Mouse (Mus musculus) intestine, embryonic 14.5 days (tissue): ENCODE measurements at regions not wholly inside any gene's neighbourhood (a gene's known extent, or its start where the extent isn't known, plus 50 kb on each side); places are given as distances from the start of the nearest gene placed in this dataset.

ENCODE experiments used
- ATAC-seq: fragments of 200-750 bp; cut with Nextera tagmentation; replicated peaks from 2 replicates; pipeline ENCODE4 v1.8.0; 2017; ENCODE audit warnings: low read depth, moderate number of reproducible peaks, moderate TSS enrichment, moderate library complexity; ENCODE audit not compliant: low FRiP score, low TSS enrichment
- DNase-seq: peaks from one replicate; pipeline ENCODE4 v3.0.0-alpha.2; 2018; ENCODE audit warnings: low spot score
- H3K27ac ChIP-seq: fragments of 300-500 bp; sonication (generic); 2 replicates; pipeline ENCODE4 v1.5.1; 2014; ENCODE audit warnings: low read depth, mild to moderate bottlenecking, control low read depth
- H3K27me3 ChIP-seq: fragments of 300-500 bp; sonication (generic); replicated peaks from 2 replicates; pipeline ENCODE4 v1.6.1; 2014; ENCODE audit warnings: low read length, control low read depth; ENCODE audit not compliant: control insufficient read depth, insufficient read depth
- H3K36me3 ChIP-seq: fragments of 300-500 bp; sonication (generic); 2 replicates; pipeline ENCODE4 v1.6.1; 2014; ENCODE audit warnings: low read length, control low read depth; ENCODE audit not compliant: control insufficient read depth, insufficient read depth
- H3K4me1 ChIP-seq: fragments of 300-500 bp; sonication (generic); replicated peaks from 2 replicates; pipeline ENCODE4 v1.6.1; 2014; ENCODE audit warnings: low read length, control low read depth, mixed read lengths; ENCODE audit not compliant: control insufficient read depth, insufficient read depth
- H3K4me2 ChIP-seq: fragments of 300-500 bp; sonication (generic); 2 replicates; pipeline ENCODE4 v1.6.1; 2014; ENCODE audit warnings: low read length
- H3K4me3 ChIP-seq: fragments of 300-500 bp; sonication (generic); 2 replicates; pipeline ENCODE4 v1.5.1; 2014; ENCODE audit warnings: low read depth, low read length, control low read depth, mixed read lengths
- H3K9ac ChIP-seq: fragments of 300-500 bp; sonication (generic); 2 replicates; pipeline ENCODE4 v1.6.1; 2014; ENCODE audit warnings: mild to moderate bottlenecking, low read length
- H3K9me3 ChIP-seq: fragments of 300-500 bp; sonication (generic); 2 replicates; pipeline ENCODE4 v1.6.1; 2016; ENCODE audit warnings: low read length, control low read depth; ENCODE audit not compliant: control insufficient read depth
- WGBS: fragments of 180-500 bp; shearing (Covaris S2); extraction: QIAGEN DNeasy Blood & Tissue Kit; methylation state at CpG from one replicate; pipeline ENCODE4 v1.1.7; 2014; 5-methylcytosine and 5-hydroxymethylcytosine counted together

GRCm38 (mm10) chr5:52035339-52035738 is 155.0 kb downstream of the Dhx15 start:
- 86% methylated on average over 6 of the region's 6 CpGs for WGBS
- ATAC-seq: no peak
- H3K4me2 ChIP-seq: no peak overlapping the region

GRCm38 (mm10) chr5:52027478-52027877 is 162.8 kb downstream of the Dhx15 start:
- Histone ChIP-seq H3K27ac (no peak overlapping the region), H3K9me3 (no peaks in the 10 kb centered on the region), H3K27me3 (no peaks in the 10 kb centered on the region), H3K9ac (no peak overlapping the region), H3K4me3 (no peak overlapping the region), H3K36me3 (no peaks in the 10 kb centered on the region), H3K4me2 (no peak overlapping the region), H3K4me1 (no peaks in the 10 kb centered on the region)
- ATAC-seq: no peak
- DNase-seq: no peak
- 86% methylated on average over 4 of the region's 4 CpGs for WGBS

More at GRCm38 (mm10) chr5:52035339-52035738, 155.0 kb downstream of the Dhx15 start:
- Histone ChIP-seq H3K27ac (no peak overlapping the region), H3K4me3 (no peak overlapping the region), H3K4me1 (no peaks in the 10 kb centered on the region), H3K27me3 (no peaks in the 10 kb centered on the region), H3K36me3 (no peaks in the 10 kb centered on the region), H3K9me3 (no peaks in the 10 kb centered on the region), H3K9ac (no peak overlapping the region)
- no peak for DNase-seq

- H3K4me1 ChIP-seq: no peaks in the 10 kb centered on the region
- ATAC-seq (no peak), DNase-seq (no peak)
- H3K4me2 ChIP-seq: no peak overlapping the region
- H3K36me3 ChIP-seq: no peaks in the 10 kb centered on the region
- no peak overlapping the region for H3K9ac ChIP-seq
- no peaks in the 10 kb centered on the region for H3K27me3 ChIP-seq
- no peak overlapping the region for H3K27ac ChIP-seq
- H3K9me3 ChIP-seq: no peaks in the 10 kb centered on the region
- H3K4me3 ChIP-seq: no peak overlapping the region
- 70% methylated on average over 3 of the region's 3 CpGs for WGBS
Observed at GRCm38 (mm10) chr5:52026148-52026547, 164.2 kb downstream of the Dhx15 start.

- no peak for ATAC-seq
- no peak for DNase-seq
- WGBS: 86% methylated on average over 9 of the region's 9 CpGs
Observed at GRCm38 (mm10) chr5:52023212-52023611, 167.1 kb downstream of the Dhx15 start.

GRCm38 (mm10) chr5:52016992-52017391 is 173.3 kb downstream of the Dhx15 start:
- 86% methylated on average over 3 of the region's 3 CpGs for WGBS
- DNase-seq (no peak), ATAC-seq (no peak)
- Histone ChIP-seq H3K4me2 (no peak overlapping the region), H3K27me3 (no peaks in the 10 kb centered on the region), H3K9ac (no peak overlapping the region), H3K4me3 (no peak overlapping the region), H3K4me1 (no peaks in the 10 kb centered on the region), H3K27ac (no peak overlapping the region), H3K9me3 (no peaks in the 10 kb centered on the region), H3K36me3 (no peaks in the 10 kb centered on the region)

More at GRCm38 (mm10) chr5:52023212-52023611, 167.1 kb downstream of the Dhx15 start:
- no peak overlapping the region for H3K27ac ChIP-seq
- no peak overlapping the region for H3K9ac ChIP-seq
- no peaks in the 10 kb centered on the region for H3K36me3 ChIP-seq
- H3K9me3 ChIP-seq: no peaks in the 10 kb centered on the region
- H3K4me2 ChIP-seq: no peak overlapping the region
- H3K4me3 ChIP-seq: no peak overlapping the region
- H3K27me3 ChIP-seq: no peaks in the 10 kb centered on the region
- H3K4me1 ChIP-seq: no peaks in the 10 kb centered on the region

- DNase-seq (no peak), ATAC-seq (no peak)
- Histone ChIP-seq H3K9me3 (no peaks in the 10 kb centered on the region), H3K9ac (no peak overlapping the region), H3K4me3 (no peak overlapping the region), H3K27ac (no peak overlapping the region), H3K4me2 (no peak overlapping the region), H3K27me3 (no peaks in the 10 kb centered on the region), H3K4me1 (no peaks in the 10 kb centered on the region), H3K36me3 (no peaks in the 10 kb centered on the region)
- 37% methylated on average over 6 of the region's 6 CpGs for WGBS
Observed at GRCm38 (mm10) chr5:52015786-52016185, 174.5 kb downstream of the Dhx15 start.

- 90% methylated on average over 7 of the region's 7 CpGs for WGBS
- Histone ChIP-seq H3K4me3 (no peak overlapping the region), H3K27ac (no peak overlapping the region), H3K27me3 (no peaks in the 10 kb centered on the region), H3K4me2 (no peak overlapping the region), H3K36me3 (no peaks in the 10 kb centered on the region), H3K9me3 (no peaks in the 10 kb centered on the region), H3K4me1 (no peaks in the 10 kb centered on the region), H3K9ac (no peak overlapping the region)
- no peak for ATAC-seq
- DNase-seq: no peak
Observed at GRCm38 (mm10) chr5:52010426-52010825, 179.9 kb downstream of the Dhx15 start.

GRCm38 (mm10) chr5:52008942-52009341 is 181.4 kb downstream of the Dhx15 start:
- no peak for ATAC-seq
- WGBS: 81% methylated on average over 3 of the region's 3 CpGs
- Histone ChIP-seq H3K27me3 (no peaks in the 10 kb centered on the region), H3K4me3 (no peak overlapping the region), H3K36me3 (no peaks in the 10 kb centered on the region), H3K4me2 (no peak overlapping the region), H3K9ac (no peak overlapping the region), H3K9me3 (no peaks in the 10 kb centered on the region), H3K4me1 (no peaks in the 10 kb centered on the region), H3K27ac (no peak overlapping the region)
- no peak for DNase-seq

GRCm38 (mm10) chr5:52006843-52007242 is 183.5 kb downstream of the Dhx15 start:
- Histone ChIP-seq H3K27me3 (no peaks in the 10 kb centered on the region), H3K4me3 (no peak overlapping the region), H3K9ac (no peak overlapping the region), H3K4me1 (no peaks in the 10 kb centered on the region), H3K9me3 (no peaks in the 10 kb centered on the region), H3K27ac (no peak overlapping the region), H3K4me2 (no peak overlapping the region), H3K36me3 (no peaks in the 10 kb centered on the region)
- ATAC-seq: no peak
- 90% methylated on average over 3 of the region's 3 CpGs for WGBS
- no peak for DNase-seq
